Mouse (Mus musculus): ENCODE data around the gene Cmah. TPM values are rescaled to one million over a fixed set of nuclear protein-coding genes. Genes with fewer than 3 reads are reported as not detected.
"Not testable (repeated sequence)": the region's sequence is repeated elsewhere in the genome, so short reads cannot be mapped to it uniquely, and the experiment has no call there.

The Cmah gene
- polyA plus RNA-seq, 1 experiment: 0.12 TPM

GRCm38 (mm10) chr13:24354751-24355150, 27.5 kb downstream of the Cmah start:
- TF ChIP-seq CTCF (IDR thresholded peaks at IDR 0.05; ENCODE audit: low read depth, low read length) (no peak), POLR2A (IDR thresholded peaks at IDR 0.05; ENCODE audit: insufficient read depth, low read length) (no peak)
- Histone ChIP-seq H3K4me3 (ENCODE audit: low read depth, low read length) (no peak overlapping the region), H3K27ac (ENCODE audit: insufficient read depth, low read length) (no peak overlapping the region), H3K9me3 (replicated peaks; ENCODE audit: control insufficient read depth, insufficient read depth, low read length, poor library complexity, severe bottlenecking) (no peaks in the 10 kb centered on the region), H3K27me3 (ENCODE audit: control insufficient read depth, insufficient read depth, low read length, poor library complexity, severe bottlenecking) (no peaks in the 10 kb centered on the region), H3K4me1 (ENCODE audit: control insufficient read depth, insufficient read depth, low read length) (no peaks in the 10 kb centered on the region), H3K9ac (ENCODE audit: low read depth, poor library complexity, severe bottlenecking) (no peak overlapping the region), H3K36me3 (ENCODE audit: control insufficient read depth, insufficient read depth, low read length, poor library complexity, severe bottlenecking) (no peaks in the 10 kb centered on the region)

DNA sequence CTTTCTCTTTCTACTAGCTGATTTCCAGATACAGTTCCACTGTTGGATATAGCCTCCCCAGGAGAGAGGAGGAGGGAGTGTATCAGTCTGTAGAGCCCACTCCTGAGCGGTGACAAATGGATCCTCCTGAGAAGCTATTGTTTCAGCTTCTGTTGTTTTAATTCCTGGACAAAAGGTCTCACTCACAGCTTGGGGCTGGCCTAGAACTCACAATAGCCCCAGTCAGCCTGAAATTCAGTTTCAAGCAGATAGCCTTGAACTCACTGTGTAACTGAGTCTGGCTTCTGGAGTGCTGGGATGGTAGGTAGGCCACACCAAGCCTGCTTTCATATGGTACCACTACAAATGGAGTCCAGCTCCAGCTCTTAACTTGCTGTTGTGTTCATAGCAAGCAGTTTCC, 32.0 kb downstream of the Cmah start:
- Histone ChIP-seq H3K27ac (ENCODE audit: insufficient read depth, low read length) (no peak overlapping the region), H3K27me3 (ENCODE audit: control insufficient read depth, insufficient read depth, low read length, poor library complexity, severe bottlenecking) (no peaks in the 10 kb centered on the region), H3K4me1 (ENCODE audit: control insufficient read depth, insufficient read depth, low read length) (no peaks in the 10 kb centered on the region), H3K9me3 (replicated peaks; ENCODE audit: control insufficient read depth, insufficient read depth, low read length, poor library complexity, severe bottlenecking) (no peaks in the 10 kb centered on the region), H3K4me3 (ENCODE audit: low read depth, low read length) (no peak overlapping the region), H3K36me3 (ENCODE audit: control insufficient read depth, insufficient read depth, low read length, poor library complexity, severe bottlenecking) (no peaks in the 10 kb centered on the region), H3K9ac (ENCODE audit: low read depth, poor library complexity, severe bottlenecking) (no peak overlapping the region)
- TF ChIP-seq POLR2A (IDR thresholded peaks at IDR 0.05; ENCODE audit: insufficient read depth, low read length) (no peak), EP300 (IDR thresholded peaks at IDR 0.05; ENCODE audit: insufficient read depth, low read depth, low read length) (no peak)

- Histone ChIP-seq H3K27me3 (ENCODE audit: control insufficient read depth, insufficient read depth, low read length, poor library complexity, severe bottlenecking) (no peaks in the 10 kb centered on the region), H3K9ac (ENCODE audit: low read depth, poor library complexity, severe bottlenecking) (no peak overlapping the region), H3K4me1 (ENCODE audit: control insufficient read depth, insufficient read depth, low read length) (no peaks in the 10 kb centered on the region), H3K4me3 (ENCODE audit: low read depth, low read length) (no peak overlapping the region), H3K9me3 (replicated peaks; ENCODE audit: control insufficient read depth, insufficient read depth, low read length, poor library complexity, severe bottlenecking) (no peaks in the 10 kb centered on the region), H3K36me3 (ENCODE audit: control insufficient read depth, insufficient read depth, low read length, poor library complexity, severe bottlenecking) (no peaks in the 10 kb centered on the region), H3K27ac (ENCODE audit: insufficient read depth, low read length) (no peak overlapping the region)
- TF ChIP-seq CTCF (IDR thresholded peaks at IDR 0.05; ENCODE audit: low read depth, low read length): no peak
- no peak for TF ChIP-seq EP300 (IDR thresholded peaks at IDR 0.05; ENCODE audit: insufficient read depth, low read depth, low read length)
- TF ChIP-seq POLR2A (IDR thresholded peaks at IDR 0.05; ENCODE audit: insufficient read depth, low read length): no peak
These were observed 38.0 kb downstream of the Cmah start for GRCm38 (mm10) chr13:24365191-24365590.

GRCm38 (mm10) chr13:24372893-24373599, 45.8 kb downstream of the Cmah start:
- Histone ChIP-seq H3K27me3 (ENCODE audit: control insufficient read depth, insufficient read depth, low read length, poor library complexity, severe bottlenecking) (no peaks in the 10 kb centered on the region), H3K9me3 (replicated peaks; ENCODE audit: control insufficient read depth, insufficient read depth, low read length, poor library complexity, severe bottlenecking) (no peaks in the 10 kb centered on the region), H3K36me3 (ENCODE audit: control insufficient read depth, insufficient read depth, low read length, poor library complexity, severe bottlenecking) (no peaks in the 10 kb centered on the region), H3K9ac (ENCODE audit: low read depth, poor library complexity, severe bottlenecking) (no peak overlapping the region), H3K4me3 (ENCODE audit: low read depth, low read length) (no peak overlapping the region), H3K27ac (ENCODE audit: insufficient read depth, low read length) (no peak overlapping the region), H3K4me1 (ENCODE audit: control insufficient read depth, insufficient read depth, low read length) (no peaks in the 10 kb centered on the region)
- TF ChIP-seq EP300 (IDR thresholded peaks at IDR 0.05; ENCODE audit: insufficient read depth, low read depth, low read length) (no peak), POLR2A (IDR thresholded peaks at IDR 0.05; ENCODE audit: insufficient read depth, low read length) (no peak), CTCF (IDR thresholded peaks at IDR 0.05; ENCODE audit: low read depth, low read length) (no peak)

DNA sequence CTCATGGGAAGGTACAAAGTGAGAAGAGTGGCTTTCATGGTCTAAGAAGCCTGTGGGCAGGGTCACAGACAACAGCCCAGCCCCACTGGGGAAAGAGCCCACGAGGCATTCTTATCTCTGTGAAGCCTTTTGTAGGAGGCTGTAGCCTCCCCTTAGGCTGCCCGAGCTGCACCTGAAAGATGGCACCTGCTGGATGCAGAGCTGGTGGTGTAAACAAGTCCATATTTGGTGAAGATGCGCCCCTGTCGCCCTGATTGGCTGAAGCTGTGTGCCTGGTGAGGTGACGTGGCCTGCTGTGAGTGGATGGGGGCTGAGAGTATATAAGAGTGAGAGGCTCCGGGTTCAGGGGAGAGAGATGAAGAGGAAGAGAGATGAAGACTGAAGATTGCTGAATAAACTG, 47.4 kb downstream of the Cmah start:
- not testable (repeated sequence) for H3K36me3 ChIP-seq (ENCODE audit: control insufficient read depth, insufficient read depth, low read length, poor library complexity, severe bottlenecking); H3K9ac ChIP-seq (ENCODE audit: low read depth, poor library complexity, severe bottlenecking); H3K4me1 ChIP-seq (ENCODE audit: control insufficient read depth, insufficient read depth, low read length); H3K4me3 ChIP-seq (ENCODE audit: low read depth, low read length); H3K9me3 ChIP-seq (replicated peaks; ENCODE audit: control insufficient read depth, insufficient read depth, low read length, poor library complexity, severe bottlenecking); H3K27me3 ChIP-seq (ENCODE audit: control insufficient read depth, insufficient read depth, low read length, poor library complexity, severe bottlenecking); H3K27ac ChIP-seq (ENCODE audit: insufficient read depth, low read length)

GRCm38 (mm10) chr13:24375320-24376203, 48.4 kb downstream of the Cmah start:
- Histone ChIP-seq H3K9ac (ENCODE audit: low read depth, poor library complexity, severe bottlenecking) (no peak overlapping the region), H3K36me3 (ENCODE audit: control insufficient read depth, insufficient read depth, low read length, poor library complexity, severe bottlenecking) (no peaks in the 10 kb centered on the region), H3K9me3 (replicated peaks; ENCODE audit: control insufficient read depth, insufficient read depth, low read length, poor library complexity, severe bottlenecking) (no peaks in the 10 kb centered on the region), H3K27ac (ENCODE audit: insufficient read depth, low read length) (no peak overlapping the region), H3K27me3 (ENCODE audit: control insufficient read depth, insufficient read depth, low read length, poor library complexity, severe bottlenecking) (no peaks in the 10 kb centered on the region), H3K4me3 (ENCODE audit: low read depth, low read length) (no peak overlapping the region), H3K4me1 (ENCODE audit: control insufficient read depth, insufficient read depth, low read length) (no peaks in the 10 kb centered on the region)
- TF ChIP-seq CTCF (IDR thresholded peaks at IDR 0.05; ENCODE audit: low read depth, low read length) (no peak), EP300 (IDR thresholded peaks at IDR 0.05; ENCODE audit: insufficient read depth, low read depth, low read length) (no peak), POLR2A (IDR thresholded peaks at IDR 0.05; ENCODE audit: insufficient read depth, low read length) (no peak)

All from ES-Bruce4 (cell line).